Mouse (Mus musculus) C2C12 (cell line): ENCODE results near the gene Chsy1. TPM values are rescaled to one million over a fixed set of nuclear protein-coding genes. Genes with fewer than 3 reads are reported as not detected.
"Not testable (repeated sequence)": the region's sequence is repeated elsewhere in the genome, so short reads cannot be mapped to it uniquely, and the experiment has no call there.

Source experiments
- H3K27me3 ChIP-seq: one replicate; pipeline ENCODE4 v1.6.1; 2011; ENCODE audit not compliant: control insufficient read depth, insufficient read depth, insufficient read length
- H3K36me3 ChIP-seq: one replicate; pipeline ENCODE4 v1.6.1; 2011; ENCODE audit not compliant: control insufficient read depth, insufficient read depth
- H3K4me3 ChIP-seq: one replicate; pipeline ENCODE4 v1.5.1; 2011; ENCODE audit warnings: mild to moderate bottlenecking, control low read depth; ENCODE audit not compliant: poor library complexity, insufficient read depth, severe bottlenecking
- H3K79me2 ChIP-seq: one replicate; pipeline ENCODE4 v1.6.1; 2011; ENCODE audit not compliant: control insufficient read depth, insufficient read depth
- H3K79me3 ChIP-seq: one replicate; pipeline ENCODE4 v1.6.1; 2011; ENCODE audit warnings: low read depth, control low read depth
- H3ac ChIP-seq: one replicate; pipeline ENCODE3; 2011; ENCODE audit warnings: low read depth; ENCODE audit not compliant: control insufficient read depth, insufficient read length
- CEBPB ChIP-seq: IDR thresholded peaks from one replicate; pipeline ENCODE4 v1.6.1; 2011; ENCODE audit warnings: low read depth, mild to moderate bottlenecking, control low read depth, moderate library complexity
- CTCF ChIP-seq: IDR thresholded peaks from one replicate; pipeline ENCODE4 v1.5.1; 2011; ENCODE audit not compliant: control insufficient read depth, insufficient read depth, insufficient read length
- FOSL1 ChIP-seq: IDR thresholded peaks from one replicate; pipeline ENCODE4 v1.8.0; 2011; ENCODE audit warnings: mild to moderate bottlenecking, low read length; ENCODE audit not compliant: poor library complexity, insufficient read depth, severe bottlenecking
- MAX ChIP-seq: IDR thresholded peaks from one replicate; pipeline ENCODE4 v1.6.1; 2011; ENCODE audit warnings: mild to moderate bottlenecking, control low read depth
- MYOD1 ChIP-seq: IDR thresholded peaks from one replicate; pipeline ENCODE4 v1.6.1; 2011; ENCODE audit warnings: low read depth; ENCODE audit not compliant: control insufficient read depth, insufficient read length
- MYOG ChIP-seq: IDR thresholded peaks from one replicate; pipeline ENCODE4 v1.6.1; 2011; ENCODE audit not compliant: control insufficient read depth, insufficient read length; ENCODE audit errors: extremely low read depth
- USF1 ChIP-seq: IDR thresholded peaks from one replicate; pipeline ENCODE4 v1.6.1; 2011; ENCODE audit warnings: low read depth, mild to moderate bottlenecking, control low read depth, moderate library complexity
- polyA plus RNA-seq: library from polyadenylated mRNA; unstranded; fragments of >200 nt; fragmentation: generic; extraction: Trizol; gene quantifications from one replicate; pipeline ENCODE4 v1.2.1, GENCODE M21; 2012; ENCODE audit warnings: missing spikeins

Chsy1 gene
- polyA plus RNA-seq, 1 experiment: 25.5 TPM

DNA sequence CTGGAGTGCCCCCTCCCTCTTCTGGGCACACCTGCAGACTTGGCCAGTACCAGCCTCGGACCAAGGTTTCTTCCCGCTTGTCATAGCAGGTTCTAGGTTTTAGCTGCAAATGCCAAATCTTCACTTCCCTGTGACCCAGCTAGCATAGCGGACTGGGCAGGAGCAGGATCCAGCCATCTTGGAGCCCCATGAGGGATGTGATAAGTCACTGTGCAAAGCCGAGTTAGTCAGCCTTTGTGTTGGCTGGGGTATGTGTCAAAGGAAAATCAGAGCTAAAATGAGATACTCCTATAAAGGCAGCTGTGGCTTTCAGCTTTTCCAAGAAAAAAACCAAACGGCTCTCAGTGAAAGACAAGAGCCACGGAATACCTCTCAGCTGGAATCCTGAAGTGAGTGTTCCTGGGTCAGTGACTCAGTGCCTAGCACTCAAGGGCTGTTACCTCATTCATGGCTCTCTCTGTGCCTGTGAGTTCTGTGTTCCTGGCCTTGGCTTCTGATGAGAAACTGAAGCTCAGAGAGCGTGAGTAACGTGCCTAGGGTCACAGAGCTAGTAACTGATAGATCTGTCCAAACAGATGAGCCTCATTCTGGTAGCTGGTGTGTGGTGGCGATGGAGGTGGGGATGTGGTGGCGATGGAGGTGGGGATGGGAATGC is 71.5 kb downstream of the Chsy1 start:
- TF ChIP-seq USF1: no peak
- no peak overlapping the region for H3ac ChIP-seq
- H3K79me2 ChIP-seq: no peaks in the 10 kb centered on the region
- H3K4me3 ChIP-seq: no peak overlapping the region
- no peaks in the 10 kb centered on the region for H3K36me3 ChIP-seq
- H3K79me3 ChIP-seq: no peaks in the 10 kb centered on the region
- H3K27me3 ChIP-seq: no peaks in the 10 kb centered on the region

DNA sequence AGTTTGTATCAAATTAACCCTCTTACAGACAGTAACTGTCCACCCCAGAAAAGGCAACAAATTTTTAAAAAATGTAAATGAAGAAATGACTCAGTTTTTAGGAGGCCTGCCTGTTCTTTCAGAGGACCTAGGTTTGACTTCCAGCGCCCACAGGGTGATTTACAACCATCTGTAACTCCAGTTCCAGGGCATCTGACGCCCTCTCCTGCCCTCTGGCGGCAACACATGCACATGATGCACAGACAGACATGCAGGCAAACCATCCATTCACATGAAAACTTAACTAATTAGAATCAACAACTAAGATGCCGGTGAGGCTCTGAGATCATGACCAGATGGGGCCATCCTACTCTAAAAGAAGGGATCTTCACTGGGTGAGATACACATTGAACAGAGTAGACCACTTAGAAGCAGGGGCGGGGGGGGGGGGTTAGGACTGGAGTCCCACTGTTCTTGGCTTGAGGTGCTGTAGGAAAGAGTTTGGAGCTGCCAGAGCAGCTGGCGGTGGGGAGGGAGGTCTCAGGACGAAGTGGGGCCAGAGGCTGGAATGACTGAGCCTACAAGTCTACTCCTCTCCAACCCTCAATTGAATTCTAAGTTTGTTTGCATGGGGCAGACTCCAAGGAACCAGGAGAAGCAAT is 72.9 kb downstream of the Chsy1 start:
- TF ChIP-seq FOSL1 (no peak), CTCF (no peak), CEBPB (no peak), MYOG (no peak), MAX (no peak), USF1 (no peak), MYOD1 (no peak)
- no peaks in the 10 kb centered on the region for H3K79me2 ChIP-seq
- H3K27me3 ChIP-seq: no peaks in the 10 kb centered on the region
- no peak overlapping the region for H3ac ChIP-seq
- H3K36me3 ChIP-seq: no peaks in the 10 kb centered on the region
- no peaks in the 10 kb centered on the region for H3K79me3 ChIP-seq
- no peak overlapping the region for H3K4me3 ChIP-seq

DNA sequence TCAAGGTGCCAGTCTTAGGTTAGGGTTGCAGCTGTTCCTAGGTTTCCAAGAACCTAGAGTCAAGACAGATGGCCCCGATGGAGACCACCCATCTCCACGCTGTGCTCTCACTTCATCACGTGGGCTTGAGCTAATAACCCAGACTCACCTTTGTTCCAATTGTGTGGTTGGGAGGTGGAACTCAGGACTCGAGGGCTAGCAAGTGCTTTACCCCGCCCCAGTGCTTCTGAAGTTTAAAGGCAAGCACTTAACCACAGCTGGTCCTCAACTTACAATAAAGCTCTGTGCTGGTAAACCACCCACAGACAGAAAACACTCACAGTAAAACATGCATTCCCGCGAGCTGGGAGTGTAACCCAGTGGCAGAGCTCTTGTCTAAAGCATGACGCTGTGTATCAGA is 74.1 kb downstream of the Chsy1 start:
- H3K36me3 ChIP-seq: no peaks in the 10 kb centered on the region
- no peaks in the 10 kb centered on the region for H3K27me3 ChIP-seq
- TF ChIP-seq CEBPB (no peak), MYOD1 (no peak), CTCF (no peak), MAX (no peak)
- H3K4me3 ChIP-seq: no peak overlapping the region
- H3K79me2 ChIP-seq: no peaks in the 10 kb centered on the region
- no peak overlapping the region for H3ac ChIP-seq
- H3K79me3 ChIP-seq: no peaks in the 10 kb centered on the region

GRCm38 (mm10) chr7:66184026-66184425 is 74.7 kb downstream of the Chsy1 start:
- Histone ChIP-seq H3ac (no peak overlapping the region), H3K4me3 (no peak overlapping the region), H3K79me3 (no peaks in the 10 kb centered on the region), H3K79me2 (no peaks in the 10 kb centered on the region), H3K36me3 (no peaks in the 10 kb centered on the region), H3K27me3 (no peaks in the 10 kb centered on the region)
- TF ChIP-seq MAX (no peak), CTCF (no peak), MYOD1 (no peak), CEBPB (no peak), USF1 (no peak), FOSL1 (no peak), MYOG (no peak)

GRCm38 (mm10) chr7:66185370-66185769 is 76.1 kb downstream of the Chsy1 start:
- Histone ChIP-seq H3K79me3 (no peaks in the 10 kb centered on the region), H3K79me2 (no peaks in the 10 kb centered on the region), H3K27me3 (no peaks in the 10 kb centered on the region), H3ac (no peak overlapping the region), H3K4me3 (no peak overlapping the region), H3K36me3 (no peaks in the 10 kb centered on the region)
- no peak for TF ChIP-seq CEBPB
- TF ChIP-seq CTCF: no peak
- TF ChIP-seq FOSL1: no peak
- TF ChIP-seq MYOD1: no peak
- TF ChIP-seq MAX: no peak
- TF ChIP-seq USF1: no peak
- TF ChIP-seq MYOG: no peak

GRCm38 (mm10) chr7:66187581-66188231 is 78.4 kb downstream of the Chsy1 start:
- no peak for TF ChIP-seq FOSL1
- TF ChIP-seq CEBPB: no peak
- no peak for TF ChIP-seq MYOD1
- TF ChIP-seq MAX: no peak
- no peak for TF ChIP-seq CTCF
- TF ChIP-seq MYOG: no peak
- TF ChIP-seq USF1: no peak
- Histone ChIP-seq H3K79me2 (no peaks in the 10 kb centered on the region), H3K36me3 (no peaks in the 10 kb centered on the region), H3K27me3 (no peaks in the 10 kb centered on the region), H3K79me3 (no peaks in the 10 kb centered on the region), H3ac (no peak overlapping the region), H3K4me3 (no peak overlapping the region)

- not testable (repeated sequence) for H3K36me3 ChIP-seq, H3K27me3 ChIP-seq, H3ac ChIP-seq, H3K79me2 ChIP-seq, H3K4me3 ChIP-seq, H3K79me3 ChIP-seq
Measured at GRCm38 (mm10) chr7:66190385-66190784, 81.1 kb downstream of the Chsy1 start.
